Mouse (Mus musculus): ENCODE results near the gene Bmp8a. TPM values are rescaled to one million over a fixed set of nuclear protein-coding genes. Genes with fewer than 3 reads are reported as not detected.
A peak's percentile ranks its signal among the peaks of the same experiment; 100 is the strongest.
"Not testable (repeated sequence)": the region's sequence is repeated elsewhere in the genome, so short reads cannot be mapped to it uniquely, and the experiment has no call there.

Gene Bmp8a
- polyA plus RNA-seq, 1 experiment, result 1.5 TPM

DNA sequence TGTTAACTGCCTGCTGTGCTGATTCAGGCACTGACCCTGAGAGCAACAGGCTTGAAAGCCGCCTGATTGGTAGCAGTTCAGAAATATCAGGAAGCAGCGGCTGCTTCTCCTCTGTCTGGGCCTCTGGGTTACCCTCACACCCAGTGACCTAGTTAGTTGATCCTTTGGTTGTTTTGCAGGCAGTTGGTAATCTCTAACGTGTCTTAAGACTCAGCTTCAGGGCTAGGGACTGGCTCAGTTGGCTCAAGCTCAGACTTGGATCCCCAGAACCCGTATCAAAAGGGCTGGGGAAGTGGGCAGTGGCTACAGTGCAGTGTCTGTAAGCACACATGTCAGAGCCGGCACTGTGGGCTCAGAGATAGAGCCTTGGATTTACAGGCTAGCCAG, 46.9 kb downstream of the Bmp8a start:
- peaks cover 6% of the 10 kb centered on the region for H3K36me3 ChIP-seq (ENCODE audit: control insufficient read depth, insufficient read depth, low read length)
- DNase-seq, result no peak
- H3K4me3 ChIP-seq (ENCODE audit: insufficient read depth, low read depth, low read length), result no peak overlapping the region
- H3K27ac ChIP-seq (ENCODE audit: insufficient read depth, low read depth, low read length), result no peak overlapping the region
- no peaks in the 10 kb centered on the region for H3K27me3 ChIP-seq (replicated peaks; ENCODE audit: control insufficient read depth, insufficient read depth, low read length)
- TF ChIP-seq POLR2A (IDR thresholded peaks at IDR 0.05; ENCODE audit: low read depth, low read length) (no peak), CTCF (conservative IDR thresholded peaks at IDR 0.05; ENCODE audit: insufficient read depth, insufficient read length, low read depth, low read length) (no peak)
- H3K4me1 ChIP-seq (ENCODE audit: control insufficient read depth, insufficient read depth, low read length), result no peaks in the 10 kb centered on the region
- WGBS, result 79% methylated on average over 5 of the region's 5 CpGs

DNA sequence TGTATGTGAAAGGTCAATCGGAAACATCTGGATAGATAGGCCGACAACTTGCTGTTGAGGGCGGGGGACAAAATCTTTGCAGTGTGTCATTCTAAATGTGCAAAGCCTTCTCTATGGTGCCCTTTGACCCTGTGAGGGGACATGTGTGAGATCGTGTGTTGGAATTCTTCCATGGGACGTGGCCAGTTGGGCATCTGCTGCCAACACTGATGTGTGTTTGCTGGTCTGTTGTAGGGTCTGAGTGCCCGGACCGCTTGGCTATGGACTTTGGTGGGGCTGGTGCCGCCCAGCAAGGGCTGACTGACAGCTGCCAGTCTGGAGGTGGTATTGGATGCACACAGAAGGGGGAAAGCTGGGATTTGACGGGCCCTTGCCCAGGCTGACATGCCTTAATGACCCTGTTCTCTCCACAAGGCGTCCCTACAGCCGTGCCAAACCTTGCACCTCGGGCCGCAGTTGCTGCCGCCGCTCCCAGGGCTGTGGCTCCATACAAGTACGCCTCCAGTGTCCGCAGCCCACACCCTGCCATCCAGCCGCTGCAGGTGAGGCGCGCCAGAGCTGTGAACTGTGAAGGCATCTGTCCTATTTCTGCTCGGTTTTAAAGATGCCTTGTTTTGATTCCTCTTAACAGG, 47.4 kb downstream of the Bmp8a start:
- no peak overlapping the region for H3K4me3 ChIP-seq (ENCODE audit: insufficient read depth, low read depth, low read length)
- H3K27ac ChIP-seq (ENCODE audit: insufficient read depth, low read depth, low read length), result no peak overlapping the region
- WGBS, result 79% methylated on average over 21 of the region's 21 CpGs
- TF ChIP-seq POLR2A (IDR thresholded peaks at IDR 0.05; ENCODE audit: low read depth, low read length) (no peak), CTCF (conservative IDR thresholded peaks at IDR 0.05; ENCODE audit: insufficient read depth, insufficient read length, low read depth, low read length) (no peak)
- peaks cover 10% of the 10 kb centered on the region for H3K36me3 ChIP-seq (ENCODE audit: control insufficient read depth, insufficient read depth, low read length)
- DNase-seq, result no peak
- H3K27me3 ChIP-seq (replicated peaks; ENCODE audit: control insufficient read depth, insufficient read depth, low read length), result no peaks in the 10 kb centered on the region
- no peaks in the 10 kb centered on the region for H3K4me1 ChIP-seq (ENCODE audit: control insufficient read depth, insufficient read depth, low read length)

DNA sequence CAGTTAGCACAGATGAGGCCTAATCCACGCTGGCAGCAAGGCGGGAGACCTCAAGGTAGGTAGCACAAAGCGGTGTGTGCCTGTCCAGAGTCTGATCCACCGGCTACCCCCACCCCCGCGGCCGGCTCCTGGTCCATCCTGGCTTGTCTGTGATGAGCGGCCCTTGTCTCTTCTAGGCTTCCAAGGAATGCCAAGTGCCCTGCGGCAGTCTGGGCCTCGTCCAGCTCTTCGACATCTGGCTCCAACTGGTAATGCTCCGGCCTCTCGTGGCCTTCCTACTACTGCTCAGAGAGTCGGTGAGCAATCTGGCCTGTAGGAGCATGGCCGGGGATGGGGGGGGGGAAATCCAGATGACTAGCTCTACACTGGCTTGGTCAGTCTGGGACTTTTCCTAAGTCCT, 48.0 kb downstream of the Bmp8a start:
- peaks cover 11% of the 10 kb centered on the region for H3K36me3 ChIP-seq (ENCODE audit: control insufficient read depth, insufficient read depth, low read length)
- H3K4me1 ChIP-seq (ENCODE audit: control insufficient read depth, insufficient read depth, low read length); H3K27me3 ChIP-seq (replicated peaks; ENCODE audit: control insufficient read depth, insufficient read depth, low read length); H3K4me3 ChIP-seq (ENCODE audit: insufficient read depth, low read depth, low read length); H3K27ac ChIP-seq (ENCODE audit: insufficient read depth, low read depth, low read length); DNase-seq: not testable (repeated sequence)
- WGBS, result 86% methylated on average over 15 of the region's 15 CpGs

DNA sequence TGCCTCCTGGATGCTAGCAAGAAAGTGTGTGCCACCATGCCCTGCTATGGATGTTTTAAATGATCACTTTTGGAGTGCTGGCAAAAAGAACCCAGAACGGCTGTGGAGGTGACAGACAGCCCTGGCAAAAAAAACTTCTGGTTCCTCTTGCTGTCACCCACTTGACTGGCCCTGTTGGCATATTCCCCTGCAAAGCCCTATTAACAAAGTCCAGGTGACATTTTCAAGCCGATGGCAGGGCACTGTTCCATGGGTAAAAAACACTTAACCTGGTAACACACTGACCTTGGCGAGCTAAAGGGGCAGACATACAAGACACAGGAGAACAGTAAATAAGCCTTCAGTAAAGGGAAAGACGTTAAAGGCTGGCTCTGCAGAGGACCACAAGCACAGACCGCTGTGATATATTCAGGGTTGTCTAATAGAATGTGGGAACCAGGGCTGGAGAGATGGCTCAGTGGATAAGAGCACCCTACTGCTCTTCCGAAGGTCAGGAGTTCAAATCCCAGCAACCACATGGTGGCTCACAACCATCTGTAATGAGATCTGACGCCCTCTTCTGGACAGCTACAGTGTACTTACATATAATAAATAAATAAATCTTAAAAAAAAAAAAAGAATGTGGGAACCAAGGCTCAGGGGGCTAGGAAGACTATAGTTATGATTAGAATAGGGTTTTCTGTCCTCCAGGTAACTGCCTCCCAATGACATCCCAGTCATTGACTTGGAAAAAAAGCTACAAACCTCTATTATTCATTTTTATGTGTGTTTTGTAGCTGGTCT, 49.2 kb downstream of the Bmp8a start:
- no peaks in the 10 kb centered on the region for H3K4me1 ChIP-seq (ENCODE audit: control insufficient read depth, insufficient read depth, low read length)
- H3K27me3 ChIP-seq (replicated peaks; ENCODE audit: control insufficient read depth, insufficient read depth, low read length), result no peaks in the 10 kb centered on the region
- H3K27ac ChIP-seq (ENCODE audit: insufficient read depth, low read depth, low read length), result no peak overlapping the region
- 69% methylated on average over 7 of the region's 7 CpGs for WGBS
- DNase-seq, result no peak
- peaks cover 11% of the 10 kb centered on the region for H3K36me3 ChIP-seq (ENCODE audit: control insufficient read depth, insufficient read depth, low read length)
- TF ChIP-seq CTCF (conservative IDR thresholded peaks at IDR 0.05; ENCODE audit: insufficient read depth, insufficient read length, low read depth, low read length), result no peak
- no peak for TF ChIP-seq POLR2A (IDR thresholded peaks at IDR 0.05; ENCODE audit: low read depth, low read length)
- no peak overlapping the region for H3K4me3 ChIP-seq (ENCODE audit: insufficient read depth, low read depth, low read length)

DNA sequence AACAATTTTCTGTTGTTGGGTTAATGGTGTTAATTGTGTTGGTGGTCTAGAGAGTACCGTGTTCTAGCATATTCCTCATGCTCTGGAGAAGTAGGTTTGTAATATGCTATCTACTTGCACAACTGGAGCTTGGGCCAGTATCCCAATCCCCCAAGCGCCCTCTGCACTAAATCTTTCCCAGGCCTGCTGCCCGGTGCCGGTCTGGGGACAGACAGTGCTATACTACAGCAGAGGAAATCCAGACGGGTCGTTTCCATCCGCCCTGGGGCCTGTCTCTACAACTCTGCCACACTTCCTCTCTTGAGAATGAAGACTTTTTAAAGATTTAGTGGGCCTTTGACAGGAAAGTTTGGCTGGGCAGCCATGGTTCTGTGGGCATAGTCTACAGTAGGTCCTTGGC, 50.1 kb downstream of the Bmp8a start:
- Histone ChIP-seq H3K27me3 (replicated peaks; ENCODE audit: control insufficient read depth, insufficient read depth, low read length) (no peaks in the 10 kb centered on the region), H3K4me3 (ENCODE audit: insufficient read depth, low read depth, low read length) (no peak overlapping the region), H3K36me3 (ENCODE audit: control insufficient read depth, insufficient read depth, low read length) (peaks cover 11% of the 10 kb centered on the region), H3K4me1 (ENCODE audit: control insufficient read depth, insufficient read depth, low read length) (no peaks in the 10 kb centered on the region), H3K27ac (ENCODE audit: insufficient read depth, low read depth, low read length) (no peak overlapping the region)
- TF ChIP-seq CTCF (conservative IDR thresholded peaks at IDR 0.05; ENCODE audit: insufficient read depth, insufficient read length, low read depth, low read length) (no peak), POLR2A (IDR thresholded peaks at IDR 0.05; ENCODE audit: low read depth, low read length) (no peak)
- peak; percentile 39 for DNase-seq
- 79% methylated on average over 7 of the region's 7 CpGs for WGBS

DNA sequence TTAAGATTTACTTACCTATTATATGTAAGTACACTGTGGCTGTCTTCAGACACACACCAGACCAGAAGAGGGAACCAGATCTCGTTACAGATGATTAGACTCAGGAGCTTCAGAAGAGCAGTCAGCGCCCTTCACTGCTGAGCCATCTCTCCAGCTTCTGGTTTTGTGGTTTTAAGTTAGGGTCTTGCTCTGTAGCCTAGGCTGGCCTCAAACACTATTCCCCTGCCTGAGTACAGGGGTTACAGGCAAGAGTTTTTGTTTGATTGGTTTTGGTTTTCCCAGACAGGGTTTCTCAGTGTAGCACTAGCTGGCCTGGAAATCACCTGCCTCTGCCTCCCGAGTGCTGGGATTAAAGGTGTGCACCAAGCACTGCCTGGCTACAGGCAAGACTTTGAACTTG, 50.7 kb downstream of the Bmp8a start:
- H3K27ac ChIP-seq (ENCODE audit: insufficient read depth, low read depth, low read length), result no peak overlapping the region
- TF ChIP-seq POLR2A (IDR thresholded peaks at IDR 0.05; ENCODE audit: low read depth, low read length) (no peak), CTCF (conservative IDR thresholded peaks at IDR 0.05; ENCODE audit: insufficient read depth, insufficient read length, low read depth, low read length) (no peak)
- H3K36me3 ChIP-seq (ENCODE audit: control insufficient read depth, insufficient read depth, low read length), result peaks cover 11% of the 10 kb centered on the region
- no peak for DNase-seq
- WGBS, result 74% methylated on average over 3 of the region's 3 CpGs
- no peak overlapping the region for H3K4me3 ChIP-seq (ENCODE audit: insufficient read depth, low read depth, low read length)
- no peaks in the 10 kb centered on the region for H3K27me3 ChIP-seq (replicated peaks; ENCODE audit: control insufficient read depth, insufficient read depth, low read length)
- no peaks in the 10 kb centered on the region for H3K4me1 ChIP-seq (ENCODE audit: control insufficient read depth, insufficient read depth, low read length)

DNA sequence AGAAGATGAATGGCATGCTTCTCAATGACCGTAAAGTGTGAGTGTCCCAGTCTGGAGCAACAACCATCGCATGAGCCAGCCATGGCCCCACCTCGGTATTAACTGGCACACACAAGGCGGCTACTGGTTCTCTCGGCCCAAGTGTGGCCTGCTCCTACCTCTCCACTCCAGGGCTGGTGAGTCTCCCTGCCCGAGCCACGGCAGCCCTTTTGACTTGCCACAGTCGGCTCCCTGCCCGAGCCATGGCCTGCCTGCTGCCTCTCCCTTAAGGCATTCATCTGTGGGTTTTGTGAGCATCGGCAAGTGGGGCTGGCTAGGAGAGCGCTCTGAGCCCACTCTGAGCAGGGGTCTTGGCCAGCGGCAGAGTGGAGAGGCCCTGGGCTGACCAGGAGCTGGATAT, 54.0 kb downstream of the Bmp8a start:
- no peak overlapping the region for H3K27ac ChIP-seq (ENCODE audit: insufficient read depth, low read depth, low read length)
- no peak for DNase-seq
- H3K4me1 ChIP-seq (ENCODE audit: control insufficient read depth, insufficient read depth, low read length), result peaks cover 4% of the 10 kb centered on the region; the same call in 1 of the 2 replicates
- TF ChIP-seq CTCF (conservative IDR thresholded peaks at IDR 0.05; ENCODE audit: insufficient read depth, insufficient read length, low read depth, low read length), result no peak
- no peaks in the 10 kb centered on the region for H3K27me3 ChIP-seq (replicated peaks; ENCODE audit: control insufficient read depth, insufficient read depth, low read length)
- H3K36me3 ChIP-seq (ENCODE audit: control insufficient read depth, insufficient read depth, low read length), result peaks cover 11% of the 10 kb centered on the region
- 89% methylated on average over 12 of the region's 12 CpGs for WGBS
- no peak overlapping the region for H3K4me3 ChIP-seq (ENCODE audit: insufficient read depth, low read depth, low read length)
